Mouse (Mus musculus) lung, embryonic 15.5 days (tissue): ENCODE data around the gene Zyx. TPM values are rescaled to one million over a fixed set of nuclear protein-coding genes. Genes with fewer than 3 reads are reported as not detected.

Source experiments
- ATAC-seq: fragments of 200-750 bp; cut with Nextera tagmentation; 2 replicates; pipeline ENCODE4 v1.8.0; 2017; ENCODE audit warnings: moderate number of reproducible peaks, borderline replicate concordance; ENCODE audit not compliant: low FRiP score, low TSS enrichment; ENCODE audit errors: extremely low read depth
- H3K27ac ChIP-seq: fragments of 300-500 bp; sonication (generic); 2 replicates; pipeline ENCODE4 v1.5.1; 2015; ENCODE audit warnings: moderate library complexity, mild to moderate bottlenecking, inconsistent platforms
- H3K27me3 ChIP-seq: fragments of 300-500 bp; sonication (generic); 2 replicates; pipeline ENCODE4 v1.6.1; 2015; ENCODE audit warnings: inconsistent platforms
- H3K36me3 ChIP-seq: fragments of 300-500 bp; sonication (generic); 2 replicates; pipeline ENCODE4 v1.6.1; 2015; ENCODE audit warnings: inconsistent platforms
- H3K4me1 ChIP-seq: fragments of 300-500 bp; sonication (generic); 2 replicates; pipeline ENCODE4 v1.6.1; 2015; ENCODE audit warnings: inconsistent platforms
- H3K4me2 ChIP-seq: fragments of 300-500 bp; sonication (generic); 2 replicates; pipeline ENCODE4 v1.6.1; 2015; ENCODE audit warnings: inconsistent platforms, mild to moderate bottlenecking, moderate library complexity
- H3K4me3 ChIP-seq: fragments of 300-500 bp; sonication (generic); 2 replicates; pipeline ENCODE4 v1.5.1; 2015; ENCODE audit warnings: mild to moderate bottlenecking, inconsistent platforms
- H3K9ac ChIP-seq: fragments of 300-500 bp; sonication (generic); 2 replicates; pipeline ENCODE4 v1.6.1; 2015; ENCODE audit warnings: inconsistent platforms
- H3K9me3 ChIP-seq: fragments of 300-500 bp; sonication (generic); 2 replicates; pipeline ENCODE4 v1.6.1; 2016; ENCODE audit warnings: inconsistent platforms
- WGBS: fragments of 180-500 bp; shearing (Covaris S2); methylation state at CpG from one replicate; pipeline ENCODE4 v1.1.7; 2015; 5-methylcytosine and 5-hydroxymethylcytosine counted together
- polyA plus RNA-seq: library from polyadenylated mRNA; unstranded; fragments of >200 nt; fragmentation: Nextera tagmentation; extraction: Ambion mirVana; gene quantifications from 2 replicates; pipeline ENCODE4 v1.2.1, GENCODE M21; 2015

The Zyx gene
- polyA plus RNA-seq = 161 and 167 TPM in 2 replicates

GRCm38 (mm10) chr6:42349426-42350020, at the start of gene Zyx:
TSS of gene Zyx (plus strand) at chr6:42349630.
- peak; percentile 96 for ATAC-seq
- H3K36me3 ChIP-seq = peaks cover 7% of the 10 kb centered on the region
- WGBS = under 1% methylated on average over 25 of the region's 36 CpGs

DNA sequence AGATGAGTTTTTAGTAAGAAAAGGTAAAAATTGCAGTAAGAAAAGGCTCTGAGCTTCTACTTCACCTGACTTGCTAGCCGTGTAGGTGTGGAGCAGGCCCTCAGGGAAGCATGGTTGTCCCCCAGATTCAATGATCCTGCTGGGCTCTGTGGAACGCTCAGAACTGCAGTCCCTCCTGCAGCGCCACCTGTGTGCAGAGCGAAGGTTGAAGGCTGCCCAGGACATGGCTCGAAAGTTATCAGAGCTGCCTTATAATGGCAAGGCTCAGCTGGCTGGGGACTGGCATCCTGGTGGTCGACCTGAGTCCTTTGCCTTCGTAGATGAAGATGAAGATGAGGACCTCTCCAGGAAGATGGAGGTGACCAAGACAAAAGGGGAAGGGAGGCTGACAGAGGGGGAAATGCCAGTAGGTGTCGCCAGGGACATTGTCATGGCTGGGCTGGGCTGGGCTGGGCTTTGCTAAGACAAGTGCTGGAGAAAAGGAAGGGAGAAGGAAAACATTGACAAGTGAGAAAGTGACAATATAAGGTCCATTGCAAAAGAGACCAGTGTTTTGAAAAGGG, 39.5 kb upstream of the Zyx start:
- Histone ChIP-seq H3K9ac (no peak overlapping the region), H3K4me1 (no peaks in the 10 kb centered on the region), H3K27me3 (no peaks in the 10 kb centered on the region), H3K4me3 (no peak overlapping the region), H3K4me2 (no peak overlapping the region), H3K36me3 (no peaks in the 10 kb centered on the region), H3K9me3 (no peaks in the 10 kb centered on the region), H3K27ac (no peak overlapping the region)
- ATAC-seq = no peak
- 44% methylated on average over 8 of the region's 8 CpGs for WGBS

More at GRCm38 (mm10) chr6:42349426-42350020, at the start of gene Zyx:
- Histone ChIP-seq H3K9me3 (no peaks in the 10 kb centered on the region), H3K27ac (peak within 1 kb of the TSS; percentile 99), H3K4me3 (peak within 1 kb of the TSS; percentile 75), H3K4me1 (peaks cover 45% of the 10 kb centered on the region), H3K4me2 (peak within 1 kb of the TSS; percentile 84), H3K27me3 (no peaks in the 10 kb centered on the region), H3K9ac (peak within 1 kb of the TSS; percentile 91)

GRCm38 (mm10) chr6:42310427-42311053, 38.9 kb upstream of the Zyx start:
- no peak overlapping the region for H3K27ac ChIP-seq
- H3K4me2 ChIP-seq = no peak overlapping the region
- H3K36me3 ChIP-seq = no peaks in the 10 kb centered on the region
- no peak for ATAC-seq
- no peaks in the 10 kb centered on the region for H3K4me1 ChIP-seq
- no peak overlapping the region for H3K4me3 ChIP-seq
- no peaks in the 10 kb centered on the region for H3K27me3 ChIP-seq
- no peak overlapping the region for H3K9ac ChIP-seq
- no peaks in the 10 kb centered on the region for H3K9me3 ChIP-seq
- WGBS = 81% methylated on average over 2 of the region's 2 CpGs

DNA sequence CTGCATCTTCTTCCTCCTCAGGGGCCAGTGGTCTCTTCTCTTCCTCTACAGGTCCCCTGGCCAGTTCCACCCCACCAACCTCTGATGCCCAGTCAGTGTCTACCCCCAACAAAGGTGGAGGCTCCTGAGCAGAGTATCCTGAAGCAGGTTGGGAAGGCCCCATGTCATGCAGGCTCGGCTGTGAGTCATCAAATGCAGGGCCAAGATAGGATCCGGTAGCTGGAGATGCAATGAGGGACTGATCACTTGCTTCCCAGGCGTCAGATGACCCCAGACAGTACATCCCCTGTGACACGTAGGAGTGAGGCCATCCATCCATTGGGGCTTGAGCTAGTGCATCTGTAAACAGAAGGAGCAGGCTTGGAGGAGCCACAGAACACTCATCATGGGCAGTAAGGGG, 31.1 kb upstream of the Zyx start:
- Histone ChIP-seq H3K27me3 (peaks cover 18% of the 10 kb centered on the region), H3K36me3 (no peaks in the 10 kb centered on the region), H3K4me1 (peaks cover under 1% of the 10 kb centered on the region; the same call in 1 of the 2 replicates), H3K4me2 (no peak overlapping the region), H3K9ac (no peak overlapping the region), H3K9me3 (no peaks in the 10 kb centered on the region), H3K27ac (no peak overlapping the region), H3K4me3 (no peak overlapping the region)
- 71% methylated on average over 4 of the region's 4 CpGs for WGBS
- no peak for ATAC-seq

DNA sequence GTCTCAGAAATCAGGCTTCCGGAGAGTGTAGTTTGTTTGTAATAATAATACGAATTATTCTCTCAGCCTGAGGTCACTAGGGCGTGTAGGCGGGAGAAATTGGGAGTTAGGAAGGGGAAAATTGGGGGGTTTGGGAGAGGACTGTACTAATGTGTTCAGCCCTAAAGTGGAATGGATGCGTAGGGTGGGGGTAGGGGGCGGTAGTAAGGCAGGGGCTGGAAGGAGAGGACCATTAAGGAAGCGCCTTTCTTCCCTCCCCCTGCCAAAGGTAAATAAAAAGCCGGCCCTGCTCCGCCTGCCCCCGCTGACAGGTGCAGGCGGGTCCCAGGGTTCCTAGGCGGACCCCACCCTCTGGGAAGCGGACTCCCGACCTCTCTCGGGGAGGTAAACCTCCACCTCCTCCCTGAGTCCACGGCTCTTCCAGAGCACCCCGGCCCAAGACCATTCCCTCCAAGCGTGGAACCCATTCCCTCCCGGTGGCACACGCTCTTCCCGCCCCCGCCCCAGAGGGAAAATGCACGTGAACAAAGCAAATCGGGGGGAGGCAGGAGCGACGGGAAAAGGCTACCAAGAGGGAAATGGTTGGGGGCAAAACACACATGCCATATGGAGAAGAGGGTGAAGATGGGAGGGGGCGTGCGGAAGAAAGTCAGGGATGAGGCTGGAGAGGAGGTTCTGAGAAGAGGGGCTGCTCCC, 25.9 kb upstream of the Zyx start:
- peak overlapping the region; percentile 29 for H3K9ac ChIP-seq
- H3K27ac ChIP-seq = no peak overlapping the region
- no peak for ATAC-seq
- WGBS = 1% methylated on average over 28 of the region's 28 CpGs
- peaks cover 17% of the 10 kb centered on the region for H3K4me1 ChIP-seq
- H3K4me2 ChIP-seq = peak overlapping the region; percentile 100
- H3K36me3 ChIP-seq = no peaks in the 10 kb centered on the region
- no peaks in the 10 kb centered on the region for H3K9me3 ChIP-seq
- H3K4me3 ChIP-seq = peak overlapping the region; percentile 64
- peaks cover 40% of the 10 kb centered on the region for H3K27me3 ChIP-seq

- H3K4me2 ChIP-seq = peak overlapping the region; percentile 100
- H3K4me3 ChIP-seq = peak overlapping the region; percentile 64
- peaks cover 40% of the 10 kb centered on the region for H3K27me3 ChIP-seq
- H3K36me3 ChIP-seq = no peaks in the 10 kb centered on the region
- no peaks in the 10 kb centered on the region for H3K9me3 ChIP-seq
- peak overlapping the region; percentile 29 for H3K9ac ChIP-seq
- peak; percentile 72 for ATAC-seq
- no peak overlapping the region for H3K27ac ChIP-seq
- under 1% methylated on average over 15 of the region's 32 CpGs for WGBS
- peaks cover 17% of the 10 kb centered on the region for H3K4me1 ChIP-seq
Observed at GRCm38 (mm10) chr6:42324067-42324481, 25.4 kb upstream of the Zyx start.

DNA sequence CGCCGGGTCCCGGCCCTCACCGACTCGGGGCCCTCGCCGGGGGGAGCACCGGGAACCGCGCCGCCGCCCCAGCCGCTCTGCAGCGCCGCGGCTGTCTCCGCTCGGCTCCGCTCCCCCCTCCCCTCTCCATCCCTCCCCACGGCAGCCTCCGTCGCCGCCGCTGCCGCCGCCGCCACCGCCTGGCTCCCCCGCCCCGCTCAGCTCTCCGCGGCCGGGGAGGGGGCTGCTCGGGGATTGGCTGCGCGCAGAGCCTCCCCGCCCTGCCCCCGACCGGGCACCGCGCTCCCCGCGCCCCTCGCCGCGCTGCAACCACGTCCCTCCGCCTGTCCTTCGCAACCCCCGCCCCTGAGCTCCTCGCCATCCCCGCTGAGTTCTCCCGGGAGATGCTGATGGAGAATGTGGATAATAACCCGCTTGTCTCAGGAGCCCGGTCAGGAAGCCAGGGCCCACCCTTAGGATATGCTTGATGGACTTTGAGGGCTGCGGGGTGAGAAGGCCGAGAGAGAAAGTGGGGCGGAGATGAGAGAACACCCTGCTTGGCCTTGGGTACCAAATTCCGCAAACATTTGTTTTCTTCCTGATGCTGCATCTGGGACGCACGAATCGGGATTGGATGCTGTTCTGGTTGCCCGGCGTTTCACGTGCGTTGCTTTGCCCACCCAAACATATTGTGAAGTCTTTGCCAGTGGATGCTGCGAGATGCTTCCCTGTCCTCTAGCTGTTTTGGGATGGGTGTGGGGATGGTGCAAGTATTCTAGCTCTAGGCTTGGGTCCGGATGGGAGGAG, 24.8 kb upstream of the Zyx start, which contains the start of gene Fam131b:
Fam131b (minus strand) TSS at position 162 of the 786 bp plus-strand sequence.
- Histone ChIP-seq H3K9ac (peak within 1 kb of the TSS; percentile 29), H3K27me3 (peaks cover 40% of the 10 kb centered on the region)

DNA sequence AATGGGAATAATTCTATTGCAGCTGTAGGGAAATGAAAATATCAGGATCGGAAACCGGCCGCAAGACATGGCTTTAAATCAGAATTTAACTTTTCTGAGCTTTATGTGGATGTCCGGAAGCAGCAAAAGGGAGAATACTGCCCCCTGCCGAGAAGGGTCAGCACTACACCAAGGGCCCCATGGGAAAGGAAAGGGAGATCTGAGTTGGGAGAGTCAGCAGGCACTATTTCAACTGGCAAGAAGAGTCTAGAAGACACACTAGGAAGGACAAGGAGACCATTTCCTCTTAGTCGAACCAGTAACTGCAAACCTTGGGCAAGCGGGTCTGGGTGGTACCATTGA, 24.2 kb upstream of the Zyx start:
- WGBS = 3% methylated on average over 7 of the region's 7 CpGs
- Histone ChIP-seq H3K4me3 (peak overlapping the region; percentile 64), H3K36me3 (no peaks in the 10 kb centered on the region), H3K4me1 (peaks cover 17% of the 10 kb centered on the region), H3K9me3 (no peaks in the 10 kb centered on the region), H3K27me3 (peaks cover 40% of the 10 kb centered on the region), H3K4me2 (peak overlapping the region; percentile 100), H3K27ac (no peak overlapping the region), H3K9ac (peak overlapping the region; percentile 29; the same call in 1 of the 2 replicates)
- ATAC-seq = peak; percentile 29; the same call in 1 of the 2 replicates

More for the DNA sequence above, 24.8 kb upstream of the Zyx start, which contains the start of gene Fam131b:
- Histone ChIP-seq H3K36me3 (no peaks in the 10 kb centered on the region), H3K27ac (no peak within 1 kb of the TSS), H3K4me1 (peaks cover 17% of the 10 kb centered on the region), H3K4me2 (peak within 1 kb of the TSS; percentile 100), H3K4me3 (peak within 1 kb of the TSS; percentile 64), H3K9me3 (no peaks in the 10 kb centered on the region)
- WGBS = 2% methylated on average over 53 of the region's 68 CpGs
- peak; percentile 71; the same call in 1 of the 2 replicates for ATAC-seq

DNA sequence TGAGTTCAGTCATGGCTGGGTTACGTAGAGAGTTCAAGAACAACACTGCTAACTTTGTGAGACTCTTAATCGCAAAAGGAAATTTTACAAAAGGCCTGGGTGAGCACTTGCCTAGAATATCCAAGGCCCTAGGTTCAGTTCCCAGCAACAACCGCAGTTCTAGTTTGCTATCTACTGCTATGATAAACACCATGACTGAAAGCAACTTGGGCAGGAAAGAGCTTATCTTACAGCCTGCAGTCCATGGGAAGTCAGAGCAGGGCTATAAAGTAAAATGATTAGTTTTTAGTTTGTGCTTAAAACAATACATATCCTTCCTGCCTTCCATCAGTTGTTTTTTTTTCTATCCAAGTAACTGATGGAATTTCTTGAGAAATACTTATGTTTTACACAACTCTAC, 22.9 kb upstream of the Zyx start:
- H3K36me3 ChIP-seq = no peaks in the 10 kb centered on the region
- H3K9me3 ChIP-seq = no peaks in the 10 kb centered on the region
- ATAC-seq = no peak
- no peak overlapping the region for H3K9ac ChIP-seq
- H3K4me2 ChIP-seq = no peak overlapping the region
- no peak overlapping the region for H3K27ac ChIP-seq
- WGBS = 83% methylated on average over 3 of the region's 3 CpGs
- peaks cover 39% of the 10 kb centered on the region for H3K27me3 ChIP-seq
- H3K4me1 ChIP-seq = peaks cover 17% of the 10 kb centered on the region
- no peak overlapping the region for H3K4me3 ChIP-seq

DNA sequence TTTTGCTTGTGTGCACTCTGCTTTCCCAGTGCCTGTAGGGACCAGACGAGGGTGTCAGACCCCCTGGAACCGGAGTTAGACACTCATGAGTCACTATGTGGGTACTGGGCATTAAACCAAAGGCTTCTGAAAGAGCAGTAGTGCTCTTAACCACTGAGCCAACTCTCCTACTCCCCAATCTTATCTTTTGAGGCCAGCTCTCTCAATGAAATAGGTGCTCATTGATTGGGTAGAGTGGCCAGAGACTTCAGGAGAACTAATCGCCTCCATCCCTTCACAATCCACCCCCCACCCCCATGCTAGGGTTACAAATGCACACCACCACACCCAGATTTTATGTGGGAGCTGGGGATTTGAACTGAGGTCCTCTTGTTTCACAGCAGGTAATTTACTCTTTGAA, 20.7 kb upstream of the Zyx start:
- no peak overlapping the region for H3K4me2 ChIP-seq
- no peak for ATAC-seq
- H3K4me1 ChIP-seq = peaks cover 12% of the 10 kb centered on the region
- H3K27ac ChIP-seq = no peak overlapping the region
- H3K9ac ChIP-seq = no peak overlapping the region
- no peaks in the 10 kb centered on the region for H3K36me3 ChIP-seq
- no peaks in the 10 kb centered on the region for H3K9me3 ChIP-seq
- peaks cover 17% of the 10 kb centered on the region for H3K27me3 ChIP-seq
- no peak overlapping the region for H3K4me3 ChIP-seq
- 63% methylated on average over 3 of the region's 3 CpGs for WGBS

GRCm38 (mm10) chr6:42330216-42330615, 19.2 kb upstream of the Zyx start:
- H3K36me3 ChIP-seq = no peaks in the 10 kb centered on the region
- H3K27me3 ChIP-seq = peaks cover 2% of the 10 kb centered on the region; the same call in 1 of the 2 replicates
- H3K4me1 ChIP-seq = no peaks in the 10 kb centered on the region
- 83% methylated on average over 3 of the region's 3 CpGs for WGBS
- no peak overlapping the region for H3K4me3 ChIP-seq
- H3K27ac ChIP-seq = no peak overlapping the region
- no peak overlapping the region for H3K9ac ChIP-seq
- H3K9me3 ChIP-seq = no peaks in the 10 kb centered on the region
- ATAC-seq = no peak
- H3K4me2 ChIP-seq = no peak overlapping the region
